Mouse (Mus musculus) embryonic fibroblast, embryonic 13.5 days (primary cell): ENCODE results near the gene Pde4dip.

Source experiments
- CTCF ChIP-seq: IDR thresholded peaks from 2 replicates; pipeline ENCODE4 v1.5.1; 2011; ENCODE audit warnings: mild to moderate bottlenecking, control low read depth, low read length, moderate library complexity, borderline replicate concordance; ENCODE audit not compliant: insufficient read depth
- POLR2A ChIP-seq: IDR thresholded peaks from 2 replicates; pipeline ENCODE4 v1.6.1; 2011; ENCODE audit warnings: low read depth, mild to moderate bottlenecking, control low read depth, low read length, moderate library complexity

- TF ChIP-seq POLR2A: no peak
- TF ChIP-seq CTCF: no peak
Observed at GRCm38 (mm10) chr3:97742841-97743240, 145.7 kb downstream of the Pde4dip start.
